Mouse (Mus musculus) urinary bladder, postnatal 36 days (tissue): ENCODE data around the gene Tmppe.

Source experiments
- DNase-seq, 2 experiments: peaks; one replicate each; pipeline ENCODE4 v3.0.0; 2022; ENCODE audit warnings: low spot score in 2 of 2, mixed read lengths in 1 of 2

The Tmppe gene

GRCm38 (mm10) chr9:114442893-114443292, 42.0 kb downstream of the Tmppe start:
- no peak for DNase-seq

- DNase-seq, result no peak
Measured at GRCm38 (mm10) chr9:114443351-114443750, 42.4 kb downstream of the Tmppe start.

DNA sequence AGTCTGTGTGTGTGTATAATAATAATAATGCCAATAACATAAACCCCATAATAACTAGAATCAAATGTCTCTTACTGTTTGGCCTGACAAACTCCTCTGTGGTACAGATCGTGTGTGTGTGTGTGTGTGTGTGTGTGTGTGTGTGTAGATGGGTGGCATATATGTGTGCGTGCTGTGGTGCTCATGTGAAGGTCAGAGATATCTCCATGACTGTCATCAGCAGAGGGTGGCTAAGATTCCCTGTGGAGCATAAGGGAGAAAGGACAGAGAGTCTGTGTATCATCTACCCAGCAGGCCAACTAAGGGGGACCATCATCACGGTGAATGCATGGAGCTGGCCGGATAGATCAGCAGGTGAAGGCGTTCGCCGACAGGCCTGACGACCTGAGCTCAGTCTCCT, 46.0 kb downstream of the Tmppe start:
- no peak for DNase-seq

GRCm38 (mm10) chr9:114448700-114449099, 47.8 kb downstream of the Tmppe start:
- no peak for DNase-seq

- DNase-seq, result no peak
Measured at GRCm38 (mm10) chr9:114449120-114449754, 48.3 kb downstream of the Tmppe start.

DNA sequence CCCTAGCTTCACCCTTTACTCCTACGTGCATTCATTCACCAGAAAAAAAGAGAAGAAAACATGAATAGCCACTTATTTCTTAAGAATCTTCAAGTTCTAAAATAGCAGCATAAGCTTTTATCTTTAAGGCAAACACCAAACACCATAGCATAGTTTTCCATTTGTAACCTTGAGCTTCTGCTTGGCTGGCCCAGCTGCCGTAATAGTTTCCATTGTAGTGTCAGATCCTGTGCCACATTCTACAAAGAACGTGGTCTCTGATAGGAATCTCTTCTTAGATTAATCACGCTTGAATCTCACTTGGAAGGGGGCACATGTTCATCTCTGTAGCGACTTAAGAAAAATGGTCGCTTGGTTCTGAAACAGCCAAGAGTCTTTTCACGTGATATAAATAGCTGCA, 50.7 kb downstream of the Tmppe start:
- DNase-seq, result no peak

DNA sequence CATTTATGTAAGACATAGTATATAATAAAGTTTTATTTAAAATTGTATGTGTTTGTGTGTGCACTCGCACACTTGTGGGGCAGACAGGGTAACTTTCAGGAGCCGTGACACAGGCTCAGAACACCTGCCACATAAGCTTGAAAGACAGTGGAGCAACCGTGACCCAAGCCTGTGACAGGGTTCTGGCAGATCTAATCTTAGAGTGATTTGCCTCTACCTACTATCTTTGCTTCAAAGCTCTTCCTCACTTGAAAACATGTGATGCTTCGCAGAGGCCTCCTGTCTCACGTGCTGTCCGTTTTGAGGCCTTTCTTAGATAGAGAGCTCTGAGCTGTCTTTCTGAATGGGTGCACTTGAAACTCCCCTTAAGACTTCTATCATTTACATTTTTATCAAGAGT, 51.5 kb downstream of the Tmppe start:
- no peak for DNase-seq

GRCm38 (mm10) chr9:114455420-114455819, 54.5 kb downstream of the Tmppe start:
- no peak for DNase-seq
